Mouse (Mus musculus) CD4-positive, CD25-positive, alpha-beta regulatory T cell (primary cell): ENCODE data around the gene Nudcd3. TPM values are rescaled to one million over a fixed set of nuclear protein-coding genes. Genes with fewer than 3 reads are reported as not detected.

Source experiments
- polyA plus RNA-seq: library from polyadenylated mRNA; unstranded; fragments of 100-300 nt; shearing (Covaris generic); gene quantifications from one replicate; pipeline ENCODE4 v1.2.1, GENCODE M21; 2017

Nudcd3 gene
- polyA plus RNA-seq = 50.5 TPM

GRCm38 (mm10) chr11:6200087-6200569 is at the start of gene Nudcd3:
Gene Nudcd3, minus strand, starts transcription at chr11:6200415.

GRCm38 (mm10) chr11:6230012-6230411 is 29.8 kb upstream of the Nudcd3 start, which contains the start of gene Npc1l1:
Gene Npc1l1, minus strand, starts transcription at chr11:6230143.

GRCm38 (mm10) chr11:6199410-6200086 is 667 bp downstream of the Nudcd3 start, which contains the start of gene A730071L15Rik:
Gene A730071L15Rik, plus strand, starts transcription at chr11:6200029.

GRCm38 (mm10) chr11:6066176-6066575 is 134.0 kb downstream of the Nudcd3 start, which contains the start of gene Camk2b:
Gene Camk2b, minus strand, starts transcription at chr11:6066362.

Other genes starting within 250 kb of the Nudcd3 start
- gene Ykt6, start 244.7 kb downstream of the Nudcd3 start, polyA plus RNA-seq = 48.0 TPM
- gene Camk2b, start 134.1 kb downstream of the Nudcd3 start, polyA plus RNA-seq = 7.4 TPM
- 0.16 TPM for gene A730071L15Rik, start 386 bp downstream of the Nudcd3 start, polyA plus RNA-seq
- 0.05 TPM for gene Npc1l1, start 29.7 kb upstream of the Nudcd3 start, polyA plus RNA-seq
- 90.4 TPM for gene Ddx56, start 67.4 kb upstream of the Nudcd3 start, polyA plus RNA-seq
- gene Tmed4, start 74.5 kb upstream of the Nudcd3 start, polyA plus RNA-seq = 65.7 TPM
- gene Ogdh, start 91.2 kb upstream of the Nudcd3 start, polyA plus RNA-seq = 194 TPM
- 109 TPM for gene Zmiz2, start 188.7 kb upstream of the Nudcd3 start, polyA plus RNA-seq
- 4,352 TPM for gene Ppia, start 215.0 kb upstream of the Nudcd3 start, polyA plus RNA-seq
- 221 TPM for gene H2afv, start 244.0 kb upstream of the Nudcd3 start, polyA plus RNA-seq